Mouse (Mus musculus): ENCODE data around the gene Olfml3.

Gene Olfml3

GRCm38 (mm10) chr3:103739329-103739728, 1.5 kb upstream of the Olfml3 start, which contains the start of gene Gm10964:
Gene Gm10964, plus strand, starts transcription at chr3:103739366.
- no peak for DNase-seq (ENCODE audit: low spot score in 2 of 2)

- peak in 1 of 2 experiments; percentile 40 for DNase-seq (ENCODE audit: low spot score in 2 of 2)
Measured at GRCm38 (mm10) chr3:103737061-103737754, 593 bp downstream of the Olfml3 start.

GRCm38 (mm10) chr3:103735776-103736600, 1.8 kb downstream of the Olfml3 start:
- no peak for DNase-seq (ENCODE audit: low spot score in 2 of 2)

- peak in 1 of 2 experiments; percentile 28 for DNase-seq (ENCODE audit: low spot score in 2 of 2)
Measured at GRCm38 (mm10) chr3:103734696-103735519, 2.9 kb downstream of the Olfml3 start.

- peak; percentile 59 to 70 for DNase-seq (ENCODE audit: low spot score in 2 of 2)
Measured at GRCm38 (mm10) chr3:103733799-103734695, 3.8 kb downstream of the Olfml3 start.

- DNase-seq (ENCODE audit: low spot score in 2 of 2) = no peak
Measured at GRCm38 (mm10) chr3:103733176-103733575, 4.6 kb downstream of the Olfml3 start.

GRCm38 (mm10) chr3:103732116-103732515, 5.7 kb downstream of the Olfml3 start:
- no peak for DNase-seq (ENCODE audit: low spot score in 2 of 2)

GRCm38 (mm10) chr3:103729850-103730249, 8.0 kb downstream of the Olfml3 start:
- no peak for DNase-seq (ENCODE audit: low spot score in 2 of 2)

- DNase-seq (ENCODE audit: low spot score in 2 of 2) = no peak
Measured at GRCm38 (mm10) chr3:103727813-103728326, 9.9 kb downstream of the Olfml3 start.

- DNase-seq (ENCODE audit: low spot score in 2 of 2) = no peak
Measured at GRCm38 (mm10) chr3:103726642-103727041, 11.2 kb downstream of the Olfml3 start.

GRCm38 (mm10) chr3:103724137-103724536, 13.7 kb downstream of the Olfml3 start:
- DNase-seq (ENCODE audit: low spot score in 2 of 2) = no peak

GRCm38 (mm10) chr3:103718728-103719127, 19.1 kb downstream of the Olfml3 start:
- no peak for DNase-seq (ENCODE audit: low spot score in 2 of 2)

- DNase-seq (ENCODE audit: low spot score in 2 of 2) = peak in 1 of 2 experiments; percentile 36
Measured at GRCm38 (mm10) chr3:103716774-103717760, 20.7 kb downstream of the Olfml3 start.

- DNase-seq (ENCODE audit: low spot score in 2 of 2) = no peak
Measured at GRCm38 (mm10) chr3:103715762-103716693, 21.8 kb downstream of the Olfml3 start.

GRCm38 (mm10) chr3:103714942-103715341, 22.9 kb downstream of the Olfml3 start:
- DNase-seq (ENCODE audit: low spot score in 2 of 2) = no peak

GRCm38 (mm10) chr3:103714236-103714875, 23.4 kb downstream of the Olfml3 start:
- no peak for DNase-seq (ENCODE audit: low spot score in 2 of 2)

GRCm38 (mm10) chr3:103712196-103712595, 25.6 kb downstream of the Olfml3 start:
- no peak for DNase-seq (ENCODE audit: low spot score in 2 of 2)

Data from right cerebral cortex, adult 2 months (tissue).